Mouse (Mus musculus): ENCODE results near the gene Gga1. TPM values are rescaled to one million over a fixed set of nuclear protein-coding genes. Genes with fewer than 3 reads are reported as not detected.
A peak's percentile ranks its signal among the peaks of the same experiment; 100 is the strongest.

Gene Gga1
- polyA plus RNA-seq, 1 experiment = 55.3 TPM

GRCm38 (mm10) chr15:78900585-78901421 is 23.8 kb downstream of the Gga1 start:
- Histone ChIP-seq H3K4me3 (replicated peaks; ENCODE audit: control insufficient read depth, low read depth, low read length) (peak overlapping the region; percentile 88), H3K4me1 (ENCODE audit: control insufficient read depth, insufficient read depth, low read length) (peaks cover 19% of the 10 kb centered on the region), H3K27ac (ENCODE audit: control insufficient read depth, insufficient read depth, low read depth, low read length, poor library complexity) (peak overlapping the region; percentile 88)
- TF ChIP-seq CTCF (IDR thresholded peaks at IDR 0.05; ENCODE audit: control insufficient read depth, insufficient read depth, low read length) (no peak), POLR2A (IDR thresholded peaks at IDR 0.05; ENCODE audit: borderline replicate concordance, control insufficient read depth, low read depth, low read length) (no peak)
- WGBS = 24% methylated on average over 18 of the region's 18 CpGs

- Histone ChIP-seq H3K27ac (ENCODE audit: control insufficient read depth, insufficient read depth, low read depth, low read length, poor library complexity) (no peak overlapping the region), H3K4me1 (ENCODE audit: control insufficient read depth, insufficient read depth, low read length) (peaks cover 13% of the 10 kb centered on the region), H3K4me3 (replicated peaks; ENCODE audit: control insufficient read depth, low read depth, low read length) (no peak overlapping the region)
- no peak for TF ChIP-seq CTCF (IDR thresholded peaks at IDR 0.05; ENCODE audit: control insufficient read depth, insufficient read depth, low read length)
- TF ChIP-seq POLR2A (IDR thresholded peaks at IDR 0.05; ENCODE audit: borderline replicate concordance, control insufficient read depth, low read depth, low read length) = no peak
- WGBS = 68% methylated on average over 8 of the region's 8 CpGs
These were observed 24.4 kb downstream of the Gga1 start for GRCm38 (mm10) chr15:78901422-78901789.

GRCm38 (mm10) chr15:78903243-78903642 is 26.3 kb downstream of the Gga1 start:
- no peak for TF ChIP-seq POLR2A (IDR thresholded peaks at IDR 0.05; ENCODE audit: borderline replicate concordance, control insufficient read depth, low read depth, low read length)
- peak; percentile 84 for TF ChIP-seq CTCF (IDR thresholded peaks at IDR 0.05; ENCODE audit: control insufficient read depth, insufficient read depth, low read length)
- Histone ChIP-seq H3K27ac (ENCODE audit: control insufficient read depth, insufficient read depth, low read depth, low read length, poor library complexity) (no peak overlapping the region), H3K4me1 (ENCODE audit: control insufficient read depth, insufficient read depth, low read length) (peaks cover 9% of the 10 kb centered on the region), H3K4me3 (replicated peaks; ENCODE audit: control insufficient read depth, low read depth, low read length) (no peak overlapping the region)
- 3% methylated on average over 2 of the region's 2 CpGs for WGBS

- H3K27ac ChIP-seq (ENCODE audit: control insufficient read depth, insufficient read depth, low read depth, low read length, poor library complexity) = no peak overlapping the region
- no peak for TF ChIP-seq CTCF (IDR thresholded peaks at IDR 0.05; ENCODE audit: control insufficient read depth, insufficient read depth, low read length)
- TF ChIP-seq POLR2A (IDR thresholded peaks at IDR 0.05; ENCODE audit: borderline replicate concordance, control insufficient read depth, low read depth, low read length) = no peak
- no peak overlapping the region for H3K4me3 ChIP-seq (replicated peaks; ENCODE audit: control insufficient read depth, low read depth, low read length)
- 88% methylated on average over 7 of the region's 7 CpGs for WGBS
- H3K4me1 ChIP-seq (ENCODE audit: control insufficient read depth, insufficient read depth, low read length) = peaks cover 1% of the 10 kb centered on the region; the same call in 1 of the 2 replicates
These were observed 31.4 kb downstream of the Gga1 start for GRCm38 (mm10) chr15:78908399-78908798.

- Histone ChIP-seq H3K4me1 (ENCODE audit: control insufficient read depth, insufficient read depth, low read length) (no peaks in the 10 kb centered on the region; the same call in 1 of the 2 replicates), H3K4me3 (replicated peaks; ENCODE audit: control insufficient read depth, low read depth, low read length) (no peak overlapping the region), H3K27ac (ENCODE audit: control insufficient read depth, insufficient read depth, low read depth, low read length, poor library complexity) (no peak overlapping the region)
- 78% methylated on average over 8 of the region's 8 CpGs for WGBS
- no peak for TF ChIP-seq CTCF (IDR thresholded peaks at IDR 0.05; ENCODE audit: control insufficient read depth, insufficient read depth, low read length)
- TF ChIP-seq POLR2A (IDR thresholded peaks at IDR 0.05; ENCODE audit: borderline replicate concordance, control insufficient read depth, low read depth, low read length) = no peak
These were observed 32.0 kb downstream of the Gga1 start for GRCm38 (mm10) chr15:78908982-78909381.

- Histone ChIP-seq H3K27ac (ENCODE audit: control insufficient read depth, insufficient read depth, low read depth, low read length, poor library complexity) (no peak overlapping the region), H3K4me1 (ENCODE audit: control insufficient read depth, insufficient read depth, low read length) (no peaks in the 10 kb centered on the region; the same call in 1 of the 2 replicates), H3K4me3 (replicated peaks; ENCODE audit: control insufficient read depth, low read depth, low read length) (no peak overlapping the region)
- WGBS = 36% methylated on average over 9 of the region's 9 CpGs
- TF ChIP-seq POLR2A (IDR thresholded peaks at IDR 0.05; ENCODE audit: borderline replicate concordance, control insufficient read depth, low read depth, low read length) (no peak), CTCF (IDR thresholded peaks at IDR 0.05; ENCODE audit: control insufficient read depth, insufficient read depth, low read length) (peak; percentile 47)
These were observed 35.0 kb downstream of the Gga1 start for GRCm38 (mm10) chr15:78912040-78912439.

GRCm38 (mm10) chr15:78913632-78914090 is 36.7 kb downstream of the Gga1 start, which contains the start of gene Pdxp:
Gene Pdxp, plus strand, starts transcription at chr15:78913919.
- Histone ChIP-seq H3K27ac (ENCODE audit: control insufficient read depth, insufficient read depth, low read depth, low read length, poor library complexity) (no peak within 1 kb of the TSS; the same call in 1 of the 2 replicates), H3K4me3 (replicated peaks; ENCODE audit: control insufficient read depth, low read depth, low read length) (peak within 1 kb of the TSS; percentile 56), H3K4me1 (ENCODE audit: control insufficient read depth, insufficient read depth, low read length) (no peaks in the 10 kb centered on the region; the same call in 1 of the 2 replicates)
- WGBS = under 1% methylated on average over 51 of the region's 51 CpGs
- no peak for TF ChIP-seq CTCF (IDR thresholded peaks at IDR 0.05; ENCODE audit: control insufficient read depth, insufficient read depth, low read length)
- TF ChIP-seq POLR2A (IDR thresholded peaks at IDR 0.05; ENCODE audit: borderline replicate concordance, control insufficient read depth, low read depth, low read length) = peak; percentile 36; the same call in 1 of the 2 replicates

- under 1% methylated on average over 87 of the region's 87 CpGs for WGBS
- H3K27ac ChIP-seq (ENCODE audit: control insufficient read depth, insufficient read depth, low read depth, low read length, poor library complexity) = no peak overlapping the region; the same call in 1 of the 2 replicates
- no peak for TF ChIP-seq POLR2A (IDR thresholded peaks at IDR 0.05; ENCODE audit: borderline replicate concordance, control insufficient read depth, low read depth, low read length)
- TF ChIP-seq CTCF (IDR thresholded peaks at IDR 0.05; ENCODE audit: control insufficient read depth, insufficient read depth, low read length) = no peak
- H3K4me1 ChIP-seq (ENCODE audit: control insufficient read depth, insufficient read depth, low read length) = no peaks in the 10 kb centered on the region; the same call in 1 of the 2 replicates
- H3K4me3 ChIP-seq (replicated peaks; ENCODE audit: control insufficient read depth, low read depth, low read length) = peak overlapping the region; percentile 56
These were observed 37.3 kb downstream of the Gga1 start for GRCm38 (mm10) chr15:78914091-78914822.
